24 mouse cellular contexts compared by ENCODE assay signal in the genomic region with DNA sequence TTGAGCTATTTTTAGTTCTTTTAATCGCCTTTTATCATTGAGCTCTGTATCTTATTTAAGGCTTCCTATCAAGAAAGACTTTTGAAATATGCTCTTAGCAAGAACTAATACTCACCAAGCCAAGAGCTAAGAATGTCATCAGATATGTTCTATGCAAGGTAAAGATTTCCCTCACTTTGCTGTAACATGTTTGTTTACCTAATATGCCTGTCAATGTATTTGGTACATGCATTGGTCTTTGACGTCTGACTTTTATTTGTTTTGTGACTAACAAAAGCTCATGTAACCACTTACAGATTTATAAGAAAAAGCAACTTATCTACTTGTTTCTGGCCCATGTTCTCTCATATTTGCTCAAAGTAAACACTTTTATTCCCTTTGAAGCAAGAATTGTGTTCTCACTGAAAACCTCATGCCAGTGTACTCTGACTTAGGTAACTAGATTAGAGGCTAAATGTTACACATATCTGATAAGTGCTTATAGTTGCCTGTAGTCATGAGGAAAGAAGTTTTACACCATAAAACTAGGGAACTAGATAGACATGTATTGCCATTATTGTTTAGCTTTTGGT. TPM values are rescaled to one million over a fixed set of nuclear protein-coding genes. Genes with fewer than 3 reads are reported as not detected.
"Had no signal": no experiment of that assay in that cellular context is flagged by ENCODE, and none has a peak within 500 bp of the region (broad histone marks: within the 10 kb centered on the region; RNA-seq: fewer than 3 reads in every experiment).

No protein-coding gene starts in this region.

- H3K27ac ChIP-seq: liver, embryonic 12.5 days; liver, embryonic 14.5 days; lung, embryonic 15.5 days; macrophage; midbrain, embryonic 13.5 days; midbrain, embryonic 15.5 days; neural tube, embryonic 13.5 days; neural tube, embryonic 15.5 days had no signal

- DNase-seq: liver; lung, adult 2 months; lung, postnatal 10 days; retina, postnatal 1 day; right cerebral cortex, adult 18-20 months; thymus, adult 2 months; thymus, postnatal 25 days; thymus, postnatal 4 days had no signal

- H3K27me3 ChIP-seq: liver, embryonic 12.5 days; lung, embryonic 15.5 days; megakaryocyte, embryonic 14.5 days; midbrain, embryonic 13.5 days; midbrain, embryonic 15.5 days; neural tube, embryonic 13.5 days; neural tube, embryonic 15.5 days had no signal

- ATAC-seq: liver, embryonic 12.5 days; midbrain, embryonic 13.5 days; midbrain, embryonic 15.5 days had no signal

- H3K4me2 ChIP-seq: liver, embryonic 12.5 days; lung, embryonic 15.5 days; midbrain, embryonic 11.5 days; midbrain, embryonic 13.5 days; midbrain, embryonic 15.5 days; neural tube, embryonic 13.5 days; neural tube, embryonic 15.5 days had no signal

- H3K9ac ChIP-seq: liver, embryonic 12.5 days; liver, embryonic 14.5 days; lung, embryonic 15.5 days; midbrain, embryonic 13.5 days; midbrain, embryonic 15.5 days; neural tube, embryonic 13.5 days; neural tube, embryonic 15.5 days had no signal

- H3K4me1 ChIP-seq: liver, embryonic 12.5 days; lung, embryonic 15.5 days; midbrain, embryonic 13.5 days; midbrain, embryonic 15.5 days; neural tube, embryonic 13.5 days; neural tube, embryonic 15.5 days had no signal

- H3K36me3 ChIP-seq: liver, embryonic 12.5 days; lung, embryonic 15.5 days; midbrain, embryonic 13.5 days; midbrain, embryonic 15.5 days; neural tube, embryonic 13.5 days; neural tube, embryonic 15.5 days had no signal

- H3K9me3 ChIP-seq: liver, embryonic 12.5 days; lung, embryonic 15.5 days; megakaryocyte, embryonic 14.5 days; midbrain, embryonic 13.5 days; midbrain, embryonic 15.5 days; neural tube, embryonic 13.5 days; neural tube, embryonic 15.5 days had no signal

- H3K4me3 ChIP-seq: liver, embryonic 12.5 days; lung, embryonic 15.5 days; megakaryocyte, embryonic 14.5 days; midbrain, embryonic 13.5 days; midbrain, embryonic 15.5 days; neural tube, embryonic 13.5 days; neural tube, embryonic 15.5 days had no signal

RNA-seq across cellular contexts. Expression of gene Chil6, which starts 51.4 kb away (rescaled TPM):
- total RNA-seq: megakaryocyte progenitor cell, adult 5-6 weeks; midbrain, postnatal 0 days; monocyte, adult 5-6 weeks had no signal
- polyA plus RNA-seq: liver, embryonic 12.5 days; liver, embryonic 16.5 days; lung, adult 2 months; lung, embryonic 15.5 days; macrophage; midbrain, embryonic 11.5 days; midbrain, embryonic 13.5 days; midbrain, embryonic 15.5 days; midbrain, postnatal 0 days; neural tube, embryonic 11.5 days; neural tube, embryonic 13.5 days; neural tube, embryonic 15.5 days; testis, adult 2 months had no signal
